Mouse (Mus musculus): ENCODE data around the gene Taf4. TPM values are rescaled to one million over a fixed set of nuclear protein-coding genes. Genes with fewer than 3 reads are reported as not detected.
A peak's percentile ranks its signal among the peaks of the same experiment; 100 is the strongest.

Taf4 gene
- polyA plus RNA-seq, 1 experiment from 2014 or later, result 4.5 TPM

- Histone ChIP-seq H3K9me3 (ENCODE audit: control insufficient read depth, low read length) (no peaks in the 10 kb centered on the region), H3K36me3 (ENCODE audit: control insufficient read depth, insufficient read depth) (no peaks in the 10 kb centered on the region), H3K4me3 (replicated peaks; ENCODE audit: low read length) (no peak overlapping the region), H3K27ac (ENCODE audit: low read length) (no peak overlapping the region), H3K9ac (replicated peaks; ENCODE audit: low read depth, low read length) (no peak overlapping the region), H3K4me1 (replicated peaks; ENCODE audit: control insufficient read depth, insufficient read depth, low read length) (peaks cover 7% of the 10 kb centered on the region), H3K4me2 (ENCODE audit: low read length) (no peak overlapping the region), H3K27me3 (replicated peaks; ENCODE audit: control insufficient read depth, insufficient read depth, low read length) (no peaks in the 10 kb centered on the region)
- 75% methylated on average over 5 of the region's 5 CpGs for WGBS
- no peak for ATAC-seq
These were observed 111.3 kb downstream of the Taf4 start for GRCm38 (mm10) chr2:179865097-179865496.

DNA sequence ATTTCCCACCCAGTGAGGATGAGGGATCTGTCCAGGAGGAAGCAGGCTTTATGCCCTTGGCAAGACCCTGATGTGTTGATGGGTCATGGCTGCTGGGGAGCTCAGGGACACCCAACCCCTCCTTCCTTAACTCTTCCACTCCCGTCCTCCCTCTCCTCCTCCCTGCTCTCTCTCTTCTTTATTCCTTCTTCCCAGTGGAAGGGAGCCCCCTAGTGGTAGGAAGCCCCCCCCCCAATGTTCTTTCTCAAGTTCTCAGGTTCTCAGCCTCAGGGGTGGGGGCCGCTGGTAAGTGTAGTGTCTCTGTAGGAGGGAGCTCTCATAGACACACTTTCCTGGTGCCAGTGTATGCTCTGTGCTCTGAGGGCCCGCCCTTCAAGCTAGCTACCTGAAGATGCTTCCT is 113.2 kb downstream of the Taf4 start:
- H3K9ac ChIP-seq (replicated peaks; ENCODE audit: low read depth, low read length), result no peak overlapping the region
- no peak overlapping the region for H3K27ac ChIP-seq (ENCODE audit: low read length)
- H3K4me2 ChIP-seq (ENCODE audit: low read length), result no peak overlapping the region
- H3K4me3 ChIP-seq (replicated peaks; ENCODE audit: low read length), result no peak overlapping the region
- ATAC-seq, result peak; percentile 20; the same call in 1 of the 2 replicates
- no peaks in the 10 kb centered on the region for H3K36me3 ChIP-seq (ENCODE audit: control insufficient read depth, insufficient read depth)
- no peaks in the 10 kb centered on the region for H3K27me3 ChIP-seq (replicated peaks; ENCODE audit: control insufficient read depth, insufficient read depth, low read length)
- H3K4me1 ChIP-seq (replicated peaks; ENCODE audit: control insufficient read depth, insufficient read depth, low read length), result no peaks in the 10 kb centered on the region
- H3K9me3 ChIP-seq (ENCODE audit: control insufficient read depth, low read length), result no peaks in the 10 kb centered on the region
- WGBS, result 65% methylated on average over 3 of the region's 3 CpGs

DNA sequence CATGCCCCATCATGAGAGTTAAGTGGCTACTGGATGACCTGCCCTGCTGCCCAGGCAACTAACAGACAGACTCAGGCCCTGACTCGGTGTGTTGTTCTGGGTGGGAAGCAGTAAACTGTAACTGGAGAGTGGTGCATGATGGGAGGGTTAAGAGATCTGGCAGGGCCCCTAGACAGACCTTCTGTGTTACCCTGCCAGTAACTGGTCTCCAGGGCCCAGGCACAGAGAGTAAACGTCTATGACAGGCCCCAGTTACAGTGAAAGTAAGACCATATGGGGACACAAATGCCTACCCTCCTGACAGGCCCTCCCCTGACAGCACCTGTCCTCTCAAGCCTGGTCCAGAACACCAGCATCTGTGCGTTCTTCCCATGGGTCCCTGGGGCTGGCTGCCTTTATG is 113.8 kb downstream of the Taf4 start:
- Histone ChIP-seq H3K36me3 (ENCODE audit: control insufficient read depth, insufficient read depth) (no peaks in the 10 kb centered on the region), H3K4me2 (ENCODE audit: low read length) (no peak overlapping the region), H3K4me3 (replicated peaks; ENCODE audit: low read length) (no peak overlapping the region), H3K9me3 (ENCODE audit: control insufficient read depth, low read length) (no peaks in the 10 kb centered on the region), H3K27ac (ENCODE audit: low read length) (no peak overlapping the region), H3K9ac (replicated peaks; ENCODE audit: low read depth, low read length) (no peak overlapping the region), H3K27me3 (replicated peaks; ENCODE audit: control insufficient read depth, insufficient read depth, low read length) (no peaks in the 10 kb centered on the region), H3K4me1 (replicated peaks; ENCODE audit: control insufficient read depth, insufficient read depth, low read length) (no peaks in the 10 kb centered on the region)
- ATAC-seq, result peak; percentile 31; the same call in 1 of the 2 replicates
- 67% methylated on average over 3 of the region's 3 CpGs for WGBS

Other genes starting within 250 kb of the Taf4 start
- gene Lsm14b, start 48.3 kb upstream of the Taf4 start, polyA plus RNA-seq (2015; fragmentation: Nextera tagmentation; extraction: Ambion mirVana), result 23.8 and 26.1 TPM in 2 replicates
- 537 and 590 TPM in 2 replicates for gene Psma7, start 65.8 kb upstream of the Taf4 start, polyA plus RNA-seq (2015; fragmentation: Nextera tagmentation; extraction: Ambion mirVana)
- gene Ss18l1, start 65.9 kb upstream of the Taf4 start, polyA plus RNA-seq (2015; fragmentation: Nextera tagmentation; extraction: Ambion mirVana), result 70.1 and 73.5 TPM in 2 replicates
- 33.5 and 38.1 TPM in 2 replicates for gene Mtg2, start 93.9 kb upstream of the Taf4 start, polyA plus RNA-seq (2015; fragmentation: Nextera tagmentation; extraction: Ambion mirVana)
- 1.8 and 2.4 TPM in 2 replicates for gene Hrh3, start 127.8 kb upstream of the Taf4 start, polyA plus RNA-seq (2015; fragmentation: Nextera tagmentation; extraction: Ambion mirVana)
- gene Osbpl2, start 142.7 kb upstream of the Taf4 start, polyA plus RNA-seq (2015; fragmentation: Nextera tagmentation; extraction: Ambion mirVana), result 72.3 and 73.3 TPM in 2 replicates
- gene Adrm1, start 194.8 kb upstream of the Taf4 start, polyA plus RNA-seq (2015; fragmentation: Nextera tagmentation; extraction: Ambion mirVana), result 189 and 202 TPM in 2 replicates
- gene Lama5, start 249.2 kb upstream of the Taf4 start, polyA plus RNA-seq (2015; fragmentation: Nextera tagmentation; extraction: Ambion mirVana), result 3.0 and 3.2 TPM in 2 replicates

All from forebrain, embryonic 16.5 days (tissue).